Mouse (Mus musculus) right cerebral cortex, adult 2 months (tissue): ENCODE measurements around the gene Vmn1r1.
"Not testable (repeated sequence)": the region's sequence is repeated elsewhere in the genome, so short reads cannot be mapped to it uniquely, and the experiment has no call there.

Experiments
- DNase-seq, 2 experiments: peaks; one replicate each; pipeline ENCODE4 v3.0.0; 2021 to 2022; ENCODE audit warnings: low spot score in 2 of 2

Vmn1r1 gene

DNA sequence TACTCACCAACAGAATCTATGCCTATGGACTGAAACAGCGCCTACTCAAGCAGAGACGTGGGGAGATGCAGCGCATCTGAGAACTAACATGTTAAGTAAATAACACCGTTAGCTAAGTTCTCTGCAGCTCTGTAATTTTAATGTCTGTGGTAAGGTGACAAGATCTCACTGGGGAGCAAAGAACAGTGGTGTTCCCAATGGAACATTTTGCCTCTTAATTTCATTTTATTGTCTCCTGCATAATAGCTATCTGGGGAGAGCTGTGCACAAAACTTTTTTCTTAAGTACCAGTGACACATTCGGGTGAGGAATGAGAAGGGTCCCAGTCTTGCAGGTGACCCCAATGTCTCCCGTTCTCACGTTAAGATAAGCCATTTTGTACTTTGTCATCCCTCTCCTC, at the start of gene Vmn1r1:
TSS of gene Vmn1r1 (minus strand) at position 101 of the 400 bp plus-strand sequence.
- no peak for DNase-seq

DNA sequence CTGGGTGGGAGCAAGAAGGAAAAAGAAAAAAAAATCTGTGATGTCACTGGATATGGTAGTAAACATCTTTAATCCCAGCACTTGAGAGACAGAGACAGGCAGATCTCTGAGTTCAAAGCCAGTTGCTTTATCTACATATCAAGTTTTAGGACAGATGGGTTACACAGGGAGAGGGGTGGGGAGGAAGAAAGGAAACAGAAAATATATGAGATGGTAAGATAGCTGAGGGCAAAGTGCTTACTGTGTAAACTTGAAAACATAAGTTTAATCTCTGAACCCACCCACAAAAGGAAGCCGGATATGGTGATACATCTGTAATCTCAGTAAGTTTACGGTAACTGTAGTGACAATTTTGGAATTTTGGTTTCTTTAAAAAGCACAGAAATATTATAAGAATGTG, 46.0 kb upstream of the Vmn1r1 start:
- no peak for DNase-seq

DNA sequence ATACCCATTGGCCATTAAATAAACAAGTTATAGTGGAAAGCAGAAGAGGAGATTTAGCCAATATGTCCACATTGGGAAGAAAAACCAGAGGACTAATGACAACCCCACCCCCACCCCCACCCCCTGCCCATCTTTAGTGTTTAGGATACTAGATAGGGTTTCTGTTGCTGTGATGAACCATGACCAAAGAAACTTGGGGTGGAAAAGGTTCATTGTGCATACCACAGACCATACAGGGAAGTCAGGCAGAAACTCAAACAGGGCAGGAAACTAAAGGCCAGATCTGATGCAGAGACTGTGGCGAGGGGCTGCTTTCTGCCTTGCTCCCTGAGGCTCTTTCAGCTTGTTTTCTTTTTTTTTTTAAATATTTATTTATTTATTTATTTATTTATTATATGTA, 28.3 kb upstream of the Vmn1r1 start:
- no peak for DNase-seq

DNA sequence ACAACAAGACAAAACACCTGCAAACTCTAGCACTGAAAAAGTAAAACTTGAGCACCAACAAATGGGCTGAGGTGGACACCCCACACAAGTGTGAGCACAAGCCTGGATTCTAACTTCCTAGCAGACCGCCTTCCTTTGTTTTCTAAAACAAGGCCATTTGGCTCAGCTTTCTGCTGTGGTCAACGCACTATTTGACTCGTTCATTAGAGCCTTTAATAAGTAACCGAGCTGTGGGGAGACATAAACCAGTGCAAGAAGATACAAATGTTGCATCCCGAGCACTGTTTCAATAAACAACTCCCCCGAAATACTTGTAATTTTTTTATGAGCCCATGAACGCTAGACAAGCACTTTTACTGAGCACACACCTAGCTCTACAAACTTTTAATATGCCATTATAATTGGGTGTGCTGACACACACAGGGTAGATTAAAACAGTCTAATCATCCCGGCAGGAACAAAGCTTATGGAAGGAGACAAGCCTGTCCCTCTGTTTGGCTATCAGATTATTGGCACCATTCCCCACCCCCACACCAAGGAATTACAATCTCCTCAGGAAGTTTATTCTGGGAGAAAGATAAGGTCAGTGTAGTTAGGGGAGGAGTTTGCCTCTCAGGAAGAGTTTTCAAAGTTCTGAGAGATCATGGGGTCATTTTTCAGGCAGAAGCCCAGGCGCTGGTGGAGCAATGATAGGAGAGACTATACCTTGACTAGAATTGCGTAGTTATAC, 27.7 kb upstream of the Vmn1r1 start:
- DNase-seq: no peak

- no peak for DNase-seq
These were observed 26.9 kb upstream of the Vmn1r1 start for GRCm38 (mm10) chr1:182191181-182191580.

- DNase-seq: no peak
These were observed 25.6 kb upstream of the Vmn1r1 start for GRCm38 (mm10) chr1:182189669-182190440.

DNA sequence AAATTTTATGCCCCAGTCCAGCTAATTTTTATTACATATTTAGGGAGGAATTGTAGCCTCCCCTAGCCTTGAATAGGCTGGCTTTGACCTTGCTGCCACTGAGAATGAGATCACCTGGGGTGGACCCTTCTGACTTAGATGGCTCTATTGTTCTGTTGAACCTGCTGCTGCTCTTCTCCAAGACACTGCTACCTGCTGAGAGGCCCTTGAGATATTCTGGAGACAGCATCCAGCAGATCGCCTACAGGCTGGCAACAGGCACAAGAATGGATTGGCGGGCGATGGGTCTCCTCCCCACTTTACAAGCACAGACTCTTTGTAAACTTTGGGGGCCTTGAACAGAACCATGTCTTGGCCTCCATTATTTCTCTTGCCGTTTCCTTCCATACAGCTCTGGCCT, 18.2 kb upstream of the Vmn1r1 start:
- DNase-seq: not testable (repeated sequence)

- DNase-seq: no peak
These were observed 17.4 kb upstream of the Vmn1r1 start for GRCm38 (mm10) chr1:182181456-182182305.

DNA sequence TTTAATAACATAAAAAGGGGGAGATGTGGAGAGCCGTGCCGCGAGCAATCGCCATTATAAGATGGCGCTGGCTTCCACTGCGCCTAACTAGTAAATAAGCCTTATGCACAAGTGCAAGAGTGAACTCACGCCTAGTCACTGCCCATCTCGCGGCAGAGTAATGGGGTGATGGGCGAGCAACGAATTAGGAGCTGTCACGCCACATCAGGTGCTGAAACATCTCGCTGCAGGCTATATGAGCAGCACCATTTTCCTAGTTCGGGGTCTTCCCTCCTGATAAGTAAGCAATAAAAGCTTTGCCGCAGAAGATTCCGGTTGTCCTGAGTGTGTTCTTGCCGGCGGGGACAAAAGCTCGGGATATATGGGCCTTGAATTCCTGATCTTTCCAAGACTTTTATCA, 12.7 kb upstream of the Vmn1r1 start:
- not testable (repeated sequence) for DNase-seq

GRCm38 (mm10) chr1:182170206-182170605, 5.9 kb upstream of the Vmn1r1 start:
- not testable (repeated sequence) for DNase-seq

GRCm38 (mm10) chr1:182162951-182163350, 1.3 kb downstream of the Vmn1r1 start:
- no peak for DNase-seq

GRCm38 (mm10) chr1:182159575-182159974, 4.7 kb downstream of the Vmn1r1 start:
- no peak for DNase-seq

GRCm38 (mm10) chr1:182157734-182158133, 6.6 kb downstream of the Vmn1r1 start:
- no peak for DNase-seq

DNA sequence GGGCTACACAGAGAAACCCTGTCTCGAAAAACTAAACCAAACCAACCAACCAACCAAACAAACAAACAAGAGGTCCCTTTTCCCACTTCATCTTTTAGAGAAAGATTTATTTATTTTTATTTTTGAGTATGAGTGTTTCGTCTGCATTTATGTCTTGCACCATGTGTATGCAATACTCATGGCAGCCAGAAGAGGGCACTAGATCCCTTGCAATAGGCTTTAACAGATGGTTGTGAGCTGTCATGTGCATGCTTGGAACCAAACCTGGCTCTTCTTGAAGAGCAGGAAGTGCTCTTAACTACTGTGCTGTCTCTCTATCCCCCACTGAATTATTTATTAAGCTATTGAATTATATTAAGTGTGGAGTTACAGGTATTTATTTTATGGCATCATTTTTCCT, 14.3 kb downstream of the Vmn1r1 start:
- DNase-seq: no peak

- DNase-seq: no peak
These were observed 15.3 kb downstream of the Vmn1r1 start for GRCm38 (mm10) chr1:182148864-182149514.

DNA sequence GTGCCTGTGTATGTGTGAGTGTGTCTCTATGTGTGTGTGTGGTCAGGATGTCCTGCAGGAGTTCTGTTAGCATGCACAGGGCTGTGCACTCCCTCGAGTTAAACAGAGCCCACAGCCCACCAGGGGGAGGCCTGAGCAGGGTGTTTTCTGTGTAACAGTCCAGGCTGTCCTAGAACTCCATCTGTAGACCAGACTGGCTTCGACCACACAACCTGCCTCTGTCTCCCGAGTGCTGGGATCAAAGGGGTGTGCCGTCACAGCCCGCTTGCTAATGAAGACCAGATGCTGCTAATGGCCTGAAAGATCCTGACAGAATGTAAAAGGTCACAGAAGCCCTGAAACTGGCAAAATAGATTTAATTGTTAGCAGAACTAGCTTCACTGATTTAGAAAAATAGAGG, 18.7 kb downstream of the Vmn1r1 start:
- no peak for DNase-seq

DNA sequence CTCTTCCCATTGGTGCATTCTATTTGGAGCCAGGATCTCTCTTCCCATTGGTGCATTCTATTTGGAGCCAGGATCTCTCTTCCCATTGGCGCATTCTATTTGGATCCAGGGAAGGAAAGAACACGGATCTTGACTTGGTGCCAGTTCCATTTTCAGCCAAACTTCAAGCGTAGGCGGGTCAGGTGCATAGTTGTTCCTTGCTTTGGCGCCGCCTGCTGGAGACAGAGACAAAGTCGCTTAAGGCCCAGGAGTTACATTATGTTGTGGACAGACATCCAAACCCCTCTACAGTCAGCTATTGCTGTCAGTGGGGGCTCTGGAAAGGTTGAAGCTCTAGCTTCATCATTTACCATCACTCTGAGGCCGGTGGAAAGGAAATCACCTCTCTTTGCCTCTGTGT, 21.0 kb downstream of the Vmn1r1 start:
- no peak for DNase-seq

DNA sequence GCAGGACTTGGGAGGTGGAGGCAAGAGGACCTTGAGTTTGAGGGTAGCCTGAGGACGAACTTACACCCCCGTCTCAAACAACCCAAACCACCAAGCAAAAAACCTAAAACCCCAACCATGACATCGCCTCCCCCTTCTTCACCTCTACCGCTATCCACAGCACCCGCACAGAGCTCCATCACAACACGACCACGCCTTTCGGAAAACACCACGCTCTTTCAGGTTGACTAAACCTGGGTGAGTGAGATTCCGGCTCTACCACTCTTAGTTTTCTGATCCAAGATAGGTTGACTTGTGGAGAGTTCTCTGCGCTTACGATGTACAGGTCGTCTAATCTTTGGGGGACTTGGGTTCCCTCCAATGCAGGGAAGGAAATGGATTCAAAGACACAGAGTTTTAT, 21.6 kb downstream of the Vmn1r1 start:
- DNase-seq: no peak

DNA sequence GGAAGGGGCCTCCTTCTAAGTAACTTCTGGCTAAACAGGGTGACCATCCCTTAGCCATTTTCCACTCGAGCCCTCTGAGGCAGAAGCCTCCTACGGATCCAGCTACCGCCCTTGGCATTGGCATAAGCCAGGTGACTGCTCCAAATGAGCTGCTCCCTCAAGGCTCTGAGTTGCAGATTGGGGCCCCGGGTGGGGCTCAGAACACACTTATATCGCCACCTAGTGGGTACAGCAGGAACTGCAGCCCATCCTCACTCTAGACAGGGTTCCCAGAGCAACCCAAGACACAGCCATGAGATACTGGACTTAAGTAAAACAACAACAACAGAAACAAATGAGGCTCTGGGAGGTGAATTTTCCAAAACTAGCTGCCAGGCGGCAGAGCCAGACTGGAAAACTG, 23.9 kb downstream of the Vmn1r1 start:
- DNase-seq: peak; percentile 87 to 88

DNA sequence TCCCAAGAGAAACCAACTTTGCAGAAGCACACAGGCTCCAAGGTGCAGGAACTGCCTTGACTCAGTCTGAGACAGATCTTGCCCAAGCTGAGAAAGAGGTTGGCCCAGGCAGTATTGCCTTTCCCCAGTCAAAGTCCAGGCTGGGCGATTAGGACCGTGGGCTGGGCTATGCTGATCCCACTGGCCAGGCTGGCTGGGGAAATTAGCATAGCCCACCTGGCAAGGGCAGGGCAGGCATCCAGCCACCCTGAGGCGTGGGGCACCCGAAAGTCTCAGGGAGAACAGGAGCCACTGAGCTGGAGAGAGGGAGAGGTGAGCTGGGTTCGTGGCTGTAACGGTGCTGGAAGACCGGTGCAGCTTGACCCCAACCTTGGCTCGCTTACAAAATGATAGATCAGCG, 24.3 kb downstream of the Vmn1r1 start:
- DNase-seq: no peak

DNA sequence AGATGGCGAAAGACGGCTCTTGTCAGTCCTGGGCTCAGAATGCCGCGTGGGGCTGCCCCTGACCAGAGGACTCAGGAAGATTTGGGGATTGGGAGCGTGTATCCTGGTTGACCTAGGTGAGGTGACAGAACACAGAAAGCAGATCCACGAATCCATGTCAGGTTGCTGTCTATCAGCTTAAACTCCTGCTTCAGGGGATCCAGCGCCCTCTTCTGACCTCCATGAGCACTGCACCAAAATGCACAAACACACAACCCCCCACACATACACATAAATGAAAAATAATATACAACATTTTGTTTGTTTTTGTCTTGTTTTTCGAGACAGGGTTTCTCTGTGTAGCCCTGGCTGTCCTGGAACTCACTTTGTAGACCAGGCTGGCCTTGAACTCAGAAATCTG, 26.1 kb downstream of the Vmn1r1 start:
- no peak for DNase-seq
